Mouse (Mus musculus): ENCODE measurements at regions not wholly inside any gene's neighbourhood (a gene's known extent, or its start where the extent isn't known, plus 50 kb on each side); places are given as distances from the start of the nearest gene placed in this dataset.

GRCm38 (mm10) chr6:36004701-36005100, 383.2 kb upstream of the Chrm2 start:
- DNase-seq, result no peak

- DNase-seq, result no peak
These were observed 385.8 kb upstream of the Chrm2 start for GRCm38 (mm10) chr6:36002090-36002489.

- DNase-seq, result peak; percentile 30
These were observed 399.0 kb upstream of the Chrm2 start for GRCm38 (mm10) chr6:35988891-35989290.

GRCm38 (mm10) chr6:35940071-35940470, 400.4 kb upstream of the Mtpn start:
- DNase-seq, result no peak

GRCm38 (mm10) chr6:35924189-35924588, 384.5 kb upstream of the Mtpn start:
- DNase-seq, result no peak

GRCm38 (mm10) chr6:35897990-35898389, 358.3 kb upstream of the Mtpn start:
- no peak for DNase-seq

GRCm38 (mm10) chr6:35895692-35896091, 356.0 kb upstream of the Mtpn start:
- DNase-seq, result no peak

- DNase-seq, result no peak
These were observed 335.0 kb upstream of the Mtpn start for GRCm38 (mm10) chr6:35874671-35875070.

GRCm38 (mm10) chr6:35871388-35871787, 331.7 kb upstream of the Mtpn start:
- DNase-seq, result no peak

GRCm38 (mm10) chr6:35864218-35864617, 324.5 kb upstream of the Mtpn start:
- DNase-seq, result no peak

- no peak for DNase-seq
These were observed 314.3 kb upstream of the Mtpn start for GRCm38 (mm10) chr6:35853993-35854392.

GRCm38 (mm10) chr6:35816657-35817056, 277.0 kb upstream of the Mtpn start:
- no peak for DNase-seq

- no peak for DNase-seq
These were observed 274.8 kb upstream of the Mtpn start for GRCm38 (mm10) chr6:35814476-35814875.

- no peak for DNase-seq
These were observed 266.1 kb upstream of the Mtpn start for GRCm38 (mm10) chr6:35805738-35806137.

- no peak for DNase-seq
These were observed 264.4 kb upstream of the Mtpn start for GRCm38 (mm10) chr6:35804041-35804440.

- DNase-seq, result no peak
These were observed 240.0 kb upstream of the Mtpn start for GRCm38 (mm10) chr6:35779706-35780105.

- DNase-seq, result no peak
These were observed 231.2 kb upstream of the Mtpn start for GRCm38 (mm10) chr6:35770907-35771306.

GRCm38 (mm10) chr6:35759606-35760246, 220.0 kb upstream of the Mtpn start:
- no peak for DNase-seq

GRCm38 (mm10) chr6:35746034-35746433, 206.3 kb upstream of the Mtpn start:
- no peak for DNase-seq

- DNase-seq, result peak; percentile 10
These were observed 165.9 kb upstream of the Mtpn start for GRCm38 (mm10) chr6:35705587-35705986.

- no peak for DNase-seq
These were observed 127.4 kb upstream of the Mtpn start for GRCm38 (mm10) chr6:35667062-35667461.

GRCm38 (mm10) chr6:35651401-35651800, 111.7 kb upstream of the Mtpn start:
- DNase-seq, result no peak

- no peak for DNase-seq
These were observed 105.5 kb upstream of the Mtpn start for GRCm38 (mm10) chr6:35645210-35645609.

- DNase-seq, result no peak
These were observed 101.0 kb upstream of the Mtpn start for GRCm38 (mm10) chr6:35640672-35641071.

GRCm38 (mm10) chr6:35608336-35608735, 68.6 kb upstream of the Mtpn start:
- DNase-seq, result no peak

Data from right cerebral cortex, postnatal 25 days (tissue).